Mouse (Mus musculus) heart, adult 2 months (tissue): ENCODE measurements around the gene Ppa1. TPM values are rescaled to one million over a fixed set of nuclear protein-coding genes. Genes with fewer than 3 reads are reported as not detected.
A peak's percentile ranks its signal among the peaks of the same experiment; 100 is the strongest.

Source experiments
- DNase-seq, 2 experiments: peaks; one replicate each; pipeline ENCODE4 v3.0.0; 2021
- H3K27ac ChIP-seq: fragments of 200-600 bp; 2 replicates; pipeline ENCODE4 v1.8.1; 2022
- H3K27me3 ChIP-seq: fragments of 200-500 bp; 2 replicates; pipeline ENCODE4 v1.6.1; 2012; ENCODE audit warnings: mild to moderate bottlenecking, low read length, inconsistent platforms, mixed read lengths; ENCODE audit not compliant: control insufficient read depth, insufficient read depth
- H3K36me3 ChIP-seq: fragments of 200-500 bp; 2 replicates; pipeline ENCODE4 v1.6.1; 2012; ENCODE audit warnings: low read length, inconsistent platforms; ENCODE audit not compliant: control insufficient read depth, insufficient read depth
- H3K4me1 ChIP-seq: fragments of 200-500 bp; 2 replicates; pipeline ENCODE4 v1.6.1; 2011; ENCODE audit warnings: low read length; ENCODE audit not compliant: control insufficient read depth, insufficient read depth
- H3K4me3 ChIP-seq: fragments of 200-600 bp; 2 replicates; pipeline ENCODE4 v1.8.1; 2022
- H3K79me2 ChIP-seq: fragments of 200-500 bp; replicated peaks from 2 replicates; pipeline ENCODE4 v1.6.1; 2012; ENCODE audit warnings: mild to moderate bottlenecking, inconsistent platforms, low read length, moderate library complexity, mixed read lengths; ENCODE audit not compliant: control insufficient read depth, insufficient read depth
- H3K9ac ChIP-seq: fragments of 200-500 bp; 2 replicates; pipeline ENCODE4 v1.6.1; 2012; ENCODE audit warnings: low read depth, mild to moderate bottlenecking, control low read depth, inconsistent platforms, low read length, mixed read lengths
- CTCF ChIP-seq: fragments of 200-600 bp; IDR thresholded peaks from 2 replicates; pipeline ENCODE4 v1.8.1; 2022; ENCODE audit warnings: antibody characterized with exemption, mild to moderate bottlenecking, moderate library complexity
- EP300 ChIP-seq: fragments of 200-500 bp; IDR thresholded peaks from 2 replicates; pipeline ENCODE4 v1.6.1; 2011; ENCODE audit warnings: low read depth, low read length, control low read depth; ENCODE audit not compliant: insufficient read depth
- POLR2A ChIP-seq: fragments of 200-500 bp; IDR thresholded peaks from 2 replicates; pipeline ENCODE4 v1.6.1; 2011; ENCODE audit warnings: mild to moderate bottlenecking, low read depth, low read length, control low read depth; ENCODE audit not compliant: insufficient read depth
- WGBS: fragments of 180-500 bp; shearing (Covaris S2); methylation state at CpG from one replicate; pipeline ENCODE4 v1.1.7; 2018; 5-methylcytosine and 5-hydroxymethylcytosine counted together
- intact Hi-C: fragments of 180-260 bp; cut with DNase I; formaldehyde crosslinking; loops from one replicate; pipeline ENCODE4 v1.15.1; 2025
- polyA plus RNA-seq: library from polyadenylated mRNA; depleted of rRNA; stranded (reverse); fragments of >200 nt; gene quantifications from 2 replicates; pipeline ENCODE4 v1.2.3, GENCODE M21; 2012; rRNA removed
- total RNA-seq, 2 experiments: library from RNA; stranded (reverse); gene quantifications; 2 replicates each; pipeline ENCODE4 v1.2.3; 2021

Gene Ppa1
- total and polyA plus RNA-seq, 3 experiments, result 33.9 to 66.8 (median 66.3) TPM

GRCm38 (mm10) chr10:61715996-61716864 lies 67.9 kb downstream of the Ppa1 start:
- intact Hi-C loops, result loop anchor here (1.0 kb wide), 1 partner anchor 36 kb away; the partner anchor contains the start of gene Sar1a
- no peak for TF ChIP-seq POLR2A
- TF ChIP-seq EP300, result no peak
- no peak for TF ChIP-seq CTCF
- DNase-seq, result peak in 1 of 2 experiments; percentile 30

DNA sequence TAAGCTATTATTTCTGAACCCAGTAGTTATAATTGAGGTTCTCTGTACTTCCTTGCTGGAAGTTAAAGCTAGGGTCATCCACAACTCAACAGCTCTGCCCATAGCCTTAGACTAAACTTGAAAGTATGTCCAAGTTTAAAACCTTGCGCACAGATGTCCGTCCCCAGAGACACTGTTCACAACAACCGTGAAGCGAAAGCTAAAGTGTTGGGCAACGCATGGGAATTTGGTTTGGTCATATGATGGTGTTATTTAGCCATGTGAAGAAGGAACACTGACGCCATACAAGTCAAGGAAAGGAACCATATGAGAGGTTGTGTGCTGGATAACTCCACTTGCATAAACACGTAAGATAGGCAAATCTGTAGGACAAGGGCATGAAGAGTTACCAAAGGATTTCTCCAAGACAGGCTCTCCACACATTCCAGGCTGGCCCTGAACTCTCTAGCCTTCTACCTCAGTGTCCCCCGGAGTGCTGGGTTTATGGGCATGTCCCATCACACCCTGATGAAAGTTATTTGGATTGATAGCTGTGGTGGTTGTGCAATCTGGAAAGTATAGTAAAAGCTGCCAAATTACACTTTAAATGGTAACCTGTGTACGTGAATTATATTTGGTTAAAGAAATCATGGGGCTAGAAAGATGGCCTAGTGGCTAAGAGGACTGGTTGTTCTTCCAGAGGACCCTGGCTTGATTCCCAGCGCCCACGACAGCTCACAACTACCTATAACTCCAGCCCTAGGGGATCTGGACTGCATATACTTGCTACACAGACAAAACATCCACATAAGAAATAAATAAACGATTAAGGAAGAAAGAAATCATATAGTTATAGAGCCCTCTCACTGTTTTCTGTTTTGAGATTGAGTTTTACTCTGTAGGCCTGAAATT lies 69.3 kb downstream of the Ppa1 start:
- no peak overlapping the region for H3K9ac ChIP-seq
- no peak overlapping the region for H3K27ac ChIP-seq
- no peaks in the 10 kb centered on the region for H3K27me3 ChIP-seq
- no peak overlapping the region for H3K4me3 ChIP-seq
- no peaks in the 10 kb centered on the region for H3K36me3 ChIP-seq
- intact Hi-C loops, result no loop called here
- DNase-seq, result no peak
- peaks cover 3% of the 10 kb centered on the region for H3K4me1 ChIP-seq
- H3K79me2 ChIP-seq, result no peaks in the 10 kb centered on the region
- 83% methylated on average over 12 of the region's 12 CpGs for WGBS
- TF ChIP-seq CTCF (no peak), POLR2A (no peak), EP300 (no peak)

More at GRCm38 (mm10) chr10:61715996-61716864, 67.9 kb downstream of the Ppa1 start:
- Histone ChIP-seq H3K79me2 (no peaks in the 10 kb centered on the region), H3K27ac (peak overlapping the region; percentile 81; the same call in 1 of the 2 replicates), H3K27me3 (no peaks in the 10 kb centered on the region), H3K4me3 (peak overlapping the region; percentile 77; the same call in 1 of the 2 replicates), H3K9ac (peak overlapping the region; percentile 40; the same call in 1 of the 2 replicates), H3K36me3 (no peaks in the 10 kb centered on the region), H3K4me1 (peaks cover 3% of the 10 kb centered on the region)
- 60% methylated on average over 7 of the region's 7 CpGs for WGBS

DNA sequence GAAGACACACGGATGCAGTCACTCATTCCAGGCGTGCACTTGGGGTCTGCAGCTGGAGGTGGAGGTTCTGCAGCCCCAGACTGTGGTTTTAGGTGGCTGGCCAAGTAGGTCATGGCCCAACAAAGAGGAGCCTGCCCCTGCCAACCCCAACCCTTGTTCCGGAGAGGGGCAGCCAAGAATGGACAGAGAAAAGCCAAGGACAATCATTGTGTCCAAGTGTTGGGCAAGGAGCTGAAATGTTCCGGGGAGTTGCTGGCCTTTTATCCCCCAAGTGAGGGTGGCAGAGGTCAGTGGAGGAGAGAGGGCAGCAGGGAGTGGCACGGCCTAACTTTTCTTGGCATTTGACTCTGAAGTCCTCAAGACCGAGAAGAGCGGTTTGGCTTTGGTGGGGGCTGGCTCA lies 72.0 kb downstream of the Ppa1 start:
- H3K27me3 ChIP-seq, result no peaks in the 10 kb centered on the region
- H3K36me3 ChIP-seq, result no peaks in the 10 kb centered on the region
- intact Hi-C loops, result no loop called here
- WGBS, result 75% methylated on average over 7 of the region's 7 CpGs
- no peaks in the 10 kb centered on the region for H3K79me2 ChIP-seq
- H3K4me3 ChIP-seq, result no peak overlapping the region
- no peak for DNase-seq
- H3K4me1 ChIP-seq, result peaks cover 4% of the 10 kb centered on the region
- H3K27ac ChIP-seq, result no peak overlapping the region
- no peak overlapping the region for H3K9ac ChIP-seq
- TF ChIP-seq CTCF, result no peak
- no peak for TF ChIP-seq EP300
- no peak for TF ChIP-seq POLR2A

DNA sequence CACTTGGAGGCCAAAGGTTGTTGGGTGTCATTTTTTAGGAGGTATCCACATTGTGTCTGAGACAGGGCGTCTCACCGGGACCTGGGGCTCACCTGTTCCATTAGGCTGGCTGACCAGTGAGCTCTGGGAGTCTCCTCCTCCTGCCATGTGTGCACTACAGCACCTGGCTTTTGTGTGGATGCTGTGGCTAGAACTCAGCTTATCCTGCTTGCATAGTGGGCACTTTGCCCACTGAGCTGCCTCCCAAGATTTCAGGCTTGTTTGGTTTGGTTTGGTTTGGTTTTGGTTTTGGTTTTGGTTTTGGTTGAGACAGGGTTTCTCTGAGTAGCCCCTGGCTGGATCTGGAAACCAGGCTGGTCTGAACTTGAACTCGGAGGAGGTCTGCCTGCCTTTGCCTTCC lies 73.9 kb downstream of the Ppa1 start:
- H3K27ac ChIP-seq, result no peak overlapping the region

GRCm38 (mm10) chr10:61723271-61723670 lies 74.9 kb downstream of the Ppa1 start:
- intact Hi-C loops, result no loop called here
- Histone ChIP-seq H3K27me3 (no peaks in the 10 kb centered on the region), H3K79me2 (no peaks in the 10 kb centered on the region), H3K4me3 (no peak overlapping the region), H3K4me1 (0 out of 2 replicates have a peak, but pooled peaks cover 1% of the 10 kb centered on the region), H3K27ac (no peak overlapping the region), H3K9ac (no peak overlapping the region), H3K36me3 (no peaks in the 10 kb centered on the region)
- TF ChIP-seq EP300 (no peak), POLR2A (no peak)
- 40% methylated on average over 6 of the region's 6 CpGs for WGBS
- DNase-seq, result peak in 1 of 2 experiments; percentile 16

More for the DNA sequence above, 73.9 kb downstream of the Ppa1 start:
- no peak overlapping the region for H3K4me3 ChIP-seq
- intact Hi-C loops, result no loop called here
- no peaks in the 10 kb centered on the region for H3K27me3 ChIP-seq
- TF ChIP-seq CTCF (no peak), EP300 (no peak), POLR2A (no peak)
- no peaks in the 10 kb centered on the region for H3K79me2 ChIP-seq
- H3K9ac ChIP-seq, result no peak overlapping the region
- no peak for DNase-seq
- WGBS, result 81% methylated on average over 3 of the region's 3 CpGs
- 0 out of 2 replicates have a peak, but pooled peaks cover 1% of the 10 kb centered on the region for H3K4me1 ChIP-seq
- H3K36me3 ChIP-seq, result no peaks in the 10 kb centered on the region

Other genes starting within 250 kb of the Ppa1 start
- gene Nodal, start 230.6 kb upstream of the Ppa1 start, total RNA-seq, result under 1 TPM in 1 of 2 experiments, not detected in 1; 0.10 TPM
- gene Nodal, start 230.6 kb upstream of the Ppa1 start, polyA plus RNA-seq, result 0.04 and 0.38 TPM in 2 replicates
- 10 to 100 TPM; 70.9 to 71.3 TPM for gene Eif4ebp2, start 195.9 kb upstream of the Ppa1 start, total RNA-seq
- gene Eif4ebp2, start 195.9 kb upstream of the Ppa1 start, polyA plus RNA-seq, result 53.3 and 71.9 TPM in 2 replicates
- gene Lrrc20, start 172.8 kb upstream of the Ppa1 start, total RNA-seq, result 10 to 100 TPM; 29.9 to 32.0 TPM
- gene Lrrc20, start 172.8 kb upstream of the Ppa1 start, polyA plus RNA-seq, result 38.9 and 55.5 TPM in 2 replicates
- gene Npffr1, start 53.1 kb upstream of the Ppa1 start, total RNA-seq, result under 1 TPM in 1 of 2 experiments, not detected in 1; 0.07 TPM
- gene Npffr1, start 53.1 kb upstream of the Ppa1 start, polyA plus RNA-seq, result 0.14 and 0.15 TPM in 2 replicates
- gene Sar1a, start 31.7 kb downstream of the Ppa1 start, total RNA-seq, result 100 to 1,000 TPM; 166 to 197 TPM
- gene Sar1a, start 31.7 kb downstream of the Ppa1 start, polyA plus RNA-seq, result 82.7 and 134 TPM in 2 replicates
- gene Tysnd1, start 47.0 kb downstream of the Ppa1 start, total RNA-seq, result 10 to 100 TPM; 20.2 to 22.3 TPM
- gene Tysnd1, start 47.0 kb downstream of the Ppa1 start, polyA plus RNA-seq, result 24.8 and 27.2 TPM in 2 replicates
- gene Aifm2, start 66.7 kb downstream of the Ppa1 start, total RNA-seq, result 10 to 100 TPM; 24.6 to 28.9 TPM
- gene Aifm2, start 66.7 kb downstream of the Ppa1 start, polyA plus RNA-seq, result 32.9 and 39.5 TPM in 2 replicates
- gene H2afy2, start 135.6 kb downstream of the Ppa1 start, total RNA-seq, result 1 to 10 TPM; 3.4 to 4.7 TPM
- gene H2afy2, start 135.6 kb downstream of the Ppa1 start, polyA plus RNA-seq, result 4.2 and 4.6 TPM in 2 replicates